Mouse (Mus musculus): ENCODE results near the gene Ctso.

The Ctso gene

DNA sequence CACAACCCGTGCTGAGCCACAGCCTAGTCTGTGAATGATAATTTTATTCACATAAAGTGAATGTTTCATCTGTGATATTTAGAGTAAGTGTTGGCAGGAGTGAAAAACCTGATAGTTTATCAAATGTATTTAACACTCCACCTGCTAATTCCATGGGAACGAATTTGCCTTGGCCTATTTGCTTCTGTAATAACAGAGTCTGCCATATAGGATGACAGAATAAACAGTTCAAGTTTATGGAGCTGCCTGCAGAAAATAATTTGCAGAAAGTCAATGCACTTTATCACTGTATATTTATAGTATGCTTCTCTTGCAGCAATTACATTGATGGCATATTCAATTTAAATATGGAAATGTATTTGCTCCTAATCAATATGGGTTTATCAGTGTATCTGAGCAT lies 19.4 kb downstream of the Ctso start:
- DNase-seq (ENCODE audit: low spot score in 2 of 2): no peak

- no peak for DNase-seq (ENCODE audit: low spot score in 2 of 2)
Observed at GRCm38 (mm10) chr3:81957484-81957883, 25.1 kb downstream of the Ctso start.

GRCm38 (mm10) chr3:81961336-81961735 lies 28.9 kb downstream of the Ctso start:
- DNase-seq (ENCODE audit: low spot score in 2 of 2): no peak

GRCm38 (mm10) chr3:81963768-81964167 lies 31.4 kb downstream of the Ctso start:
- no peak for DNase-seq (ENCODE audit: low spot score in 2 of 2)

DNA sequence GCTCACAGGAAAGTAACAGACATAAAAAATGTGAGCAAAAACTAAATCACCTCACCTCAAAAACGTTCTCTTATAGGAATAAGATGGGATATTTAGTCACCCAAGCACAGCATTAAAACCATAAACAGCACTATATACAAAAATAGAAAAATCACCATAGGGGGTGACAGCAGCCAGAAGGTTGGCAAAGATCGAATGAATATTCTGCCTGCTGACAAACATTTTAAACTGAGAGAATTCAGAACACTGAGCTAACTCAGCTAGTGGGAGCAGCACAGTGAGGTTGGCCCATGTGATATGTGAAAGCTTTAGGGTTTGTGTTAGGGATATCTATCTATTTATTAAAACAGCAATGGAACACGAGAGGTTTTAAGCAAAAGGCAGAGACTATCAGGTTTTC lies 32.2 kb downstream of the Ctso start:
- no peak for DNase-seq (ENCODE audit: low spot score in 2 of 2)

- no peak for DNase-seq (ENCODE audit: low spot score in 2 of 2)
Observed at GRCm38 (mm10) chr3:81975607-81976006, 43.2 kb downstream of the Ctso start.

- DNase-seq (ENCODE audit: low spot score in 2 of 2): no peak
Observed at GRCm38 (mm10) chr3:81976102-81976501, 43.7 kb downstream of the Ctso start, which contains the start of gene Tdo2. TSS of gene Tdo2 (minus strand) at chr3:81976202.

DNA sequence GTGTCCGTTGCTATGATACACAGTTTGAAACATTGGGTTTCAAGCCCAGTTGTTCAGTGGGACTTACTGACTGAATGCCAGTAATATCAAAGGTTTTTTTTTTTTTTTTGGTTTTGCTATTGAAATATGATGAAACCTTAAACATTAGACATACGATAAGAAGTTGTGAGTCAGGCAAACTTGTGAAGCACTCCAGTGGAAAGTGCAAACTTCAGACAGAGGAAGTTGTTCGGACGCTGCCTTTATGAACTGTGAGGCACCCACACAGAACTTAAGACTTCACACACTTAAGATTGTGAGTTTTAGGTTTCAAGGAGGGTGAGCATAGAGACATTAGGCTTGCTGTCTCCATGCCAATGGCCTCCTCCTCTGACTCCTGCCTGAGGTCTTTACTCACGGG lies 49.2 kb downstream of the Ctso start:
- DNase-seq (ENCODE audit: low spot score in 2 of 2): no peak

GRCm38 (mm10) chr3:81981990-81982389 lies 49.6 kb downstream of the Ctso start, which contains the start of gene Asic5:
TSS of gene Asic5 (plus strand) at chr3:81982290.
- DNase-seq (ENCODE audit: low spot score in 2 of 2): no peak

DNA sequence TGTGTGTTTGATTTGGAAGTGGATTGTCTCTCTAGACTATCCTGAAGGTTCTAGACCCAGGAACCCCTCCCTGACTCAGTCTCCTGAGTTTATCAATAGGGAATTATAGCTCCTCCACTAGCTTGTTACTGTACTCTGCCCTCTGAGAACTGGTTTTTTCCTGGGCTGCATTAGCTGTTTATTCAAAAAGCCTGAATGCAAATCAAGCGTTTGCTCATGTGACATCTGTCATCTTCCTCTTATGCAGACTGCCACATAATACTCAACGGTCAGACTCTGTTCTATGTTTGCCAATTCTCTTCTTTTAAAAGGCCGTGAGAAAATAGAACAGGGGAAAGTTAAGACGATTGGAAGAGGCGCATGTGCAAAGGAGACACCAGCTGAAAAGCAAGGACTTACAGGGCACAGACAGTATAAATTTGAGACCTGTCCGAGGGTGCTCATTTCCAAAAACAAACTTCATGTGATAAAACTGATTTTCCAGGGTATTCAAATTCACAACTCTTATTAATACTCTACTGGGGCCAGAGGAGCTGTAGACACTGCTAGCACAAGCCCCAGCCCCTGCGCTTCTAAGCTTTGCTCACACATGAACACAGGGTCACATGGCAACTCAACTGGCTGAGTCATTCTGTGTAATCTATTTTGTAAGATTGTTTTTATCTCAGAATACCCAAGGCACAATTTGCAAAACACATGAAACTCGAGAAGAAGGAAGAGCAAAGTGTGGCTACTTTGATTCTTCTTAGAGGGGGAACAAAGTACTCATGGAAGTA lies 50.9 kb downstream of the Ctso start:
- DNase-seq (ENCODE audit: low spot score in 2 of 2): no peak

GRCm38 (mm10) chr3:81985100-81985499 lies 52.7 kb downstream of the Ctso start:
- DNase-seq (ENCODE audit: low spot score in 2 of 2): no peak

DNA sequence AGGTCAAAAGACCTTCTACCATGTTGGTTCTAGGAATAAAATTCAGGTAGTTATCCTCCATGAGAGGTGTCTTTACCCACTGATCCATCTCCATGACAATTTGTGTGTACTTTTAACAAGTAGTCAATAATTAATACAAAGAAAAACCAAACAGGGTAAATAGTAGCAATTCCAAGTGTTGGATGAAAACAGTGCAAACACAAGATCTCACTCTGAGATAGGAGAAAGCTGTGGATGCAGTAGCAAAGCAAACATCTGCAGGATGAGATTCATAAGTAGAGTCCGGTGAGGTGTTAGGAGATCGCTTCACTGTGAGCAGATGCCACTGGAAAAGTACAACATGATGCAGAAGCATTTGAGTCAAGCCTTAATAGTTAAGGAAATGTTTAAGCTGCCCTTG lies 53.7 kb downstream of the Ctso start:
- DNase-seq (ENCODE audit: low spot score in 2 of 2): no peak

DNA sequence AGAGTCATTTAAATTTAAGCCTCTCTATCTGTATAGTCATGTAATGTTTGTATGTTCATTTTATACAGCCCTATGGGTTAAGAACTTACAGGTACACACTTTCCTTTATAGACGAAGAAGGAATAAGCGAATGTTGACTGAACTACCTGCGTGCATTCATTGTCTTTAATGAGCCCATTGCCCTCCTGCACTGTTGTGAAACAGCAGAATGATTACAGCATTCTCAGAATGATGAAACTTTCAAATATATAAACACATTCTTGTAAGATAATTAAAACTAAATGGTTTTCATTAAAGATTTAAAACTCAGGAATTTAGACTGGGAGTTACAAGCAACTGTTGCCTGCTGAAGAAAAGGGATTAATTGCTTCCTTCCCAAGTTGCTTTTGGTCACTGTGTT lies 55.2 kb downstream of the Ctso start:
- no peak for DNase-seq (ENCODE audit: low spot score in 2 of 2)

GRCm38 (mm10) chr3:81989692-81990141 lies 57.3 kb downstream of the Ctso start:
- no peak for DNase-seq (ENCODE audit: low spot score in 2 of 2)

DNA sequence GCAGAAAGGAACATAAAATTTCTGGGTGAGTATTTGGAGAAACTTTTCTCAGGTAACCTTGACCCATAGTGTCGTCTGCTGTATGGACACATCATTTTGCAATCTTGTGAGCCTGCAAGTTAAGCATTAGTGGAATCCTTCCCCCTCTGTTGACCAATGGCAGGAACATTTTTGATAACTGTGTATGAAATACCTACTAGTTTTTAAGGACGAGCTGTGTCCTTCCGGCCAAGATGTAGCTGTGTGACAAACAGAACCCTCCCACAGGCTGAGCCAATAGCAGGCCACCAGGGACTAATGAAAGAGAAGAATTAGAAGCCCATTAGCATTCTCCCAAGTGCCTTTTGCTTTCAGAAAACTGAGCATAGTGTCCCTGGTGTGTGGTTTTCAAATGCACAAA lies 58.1 kb downstream of the Ctso start:
- DNase-seq (ENCODE audit: low spot score in 2 of 2): no peak

GRCm38 (mm10) chr3:81995371-81995770 lies 63.0 kb downstream of the Ctso start:
- DNase-seq (ENCODE audit: low spot score in 2 of 2): no peak

- no peak for DNase-seq (ENCODE audit: low spot score in 2 of 2)
Observed at GRCm38 (mm10) chr3:81995988-81996387, 63.6 kb downstream of the Ctso start.

All from frontal cortex, postnatal 14 days (tissue).